Mouse (Mus musculus) heart, embryonic 12.5 days (tissue): ENCODE data around the gene Akr1b7. TPM values are rescaled to one million over a fixed set of nuclear protein-coding genes. Genes with fewer than 3 reads are reported as not detected.

Experiments used
- polyA plus RNA-seq: library from polyadenylated mRNA; unstranded; fragments of >200 nt; fragmentation: Nextera tagmentation; extraction: Ambion mirVana; gene quantifications from 2 replicates; pipeline ENCODE4 v1.2.1, GENCODE M21; 2016

The Akr1b7 gene
- polyA plus RNA-seq, 1 experiment from 2014 or later, result 0.13 TPM

Other genes starting within 250 kb of the Akr1b7 start
- 42.8 and 49.3 TPM in 2 replicates for gene Slc35b4, start 235.2 kb upstream of the Akr1b7 start, polyA plus RNA-seq
- 176 and 177 TPM in 2 replicates for gene Akr1b3, start 94.9 kb upstream of the Akr1b7 start, polyA plus RNA-seq
- 15.3 and 16.0 TPM in 2 replicates for gene Akr1b8, start 58.2 kb upstream of the Akr1b7 start, polyA plus RNA-seq
- 54.9 and 62.0 TPM in 2 replicates for gene Akr1b10, start 28.1 kb upstream of the Akr1b7 start, polyA plus RNA-seq
- 78.0 and 85.2 TPM in 2 replicates for gene Bpgm, start 63.9 kb downstream of the Akr1b7 start, polyA plus RNA-seq
- 161 and 164 TPM in 2 replicates for gene Cald1, start 186.2 kb downstream of the Akr1b7 start, polyA plus RNA-seq